Mouse (Mus musculus) bone marrow macrophage, adult 2 months (primary cell): ENCODE measurements around the gene Stub1. TPM values are rescaled to one million over a fixed set of nuclear protein-coding genes. Genes with fewer than 3 reads are reported as not detected.

Source experiments
- H3K27ac ChIP-seq: 2 replicates; pipeline ENCODE4 v1.5.1; 2012; ENCODE audit warnings: low read depth, low read length; ENCODE audit not compliant: insufficient read depth
- H3K4me1 ChIP-seq: 2 replicates; pipeline ENCODE4 v1.6.1; 2012; ENCODE audit warnings: low read length; ENCODE audit not compliant: control insufficient read depth, insufficient read depth
- H3K4me3 ChIP-seq: 2 replicates; pipeline ENCODE4 v1.5.1; 2012; ENCODE audit warnings: mild to moderate bottlenecking, low read length, moderate library complexity; ENCODE audit not compliant: insufficient read depth
- CTCF ChIP-seq: IDR thresholded peaks from 2 replicates; pipeline ENCODE4 v1.5.1; 2012; ENCODE audit warnings: low read depth, mild to moderate bottlenecking, low read length, moderate library complexity
- POLR2A ChIP-seq: IDR thresholded peaks from 2 replicates; pipeline ENCODE4 v1.6.1; 2012; ENCODE audit warnings: mild to moderate bottlenecking, low read depth, low read length, borderline replicate concordance
- polyA plus RNA-seq: library from polyadenylated mRNA; stranded (reverse); fragments of >200 nt; gene quantifications from 2 replicates; pipeline ENCODE4 v1.2.4, GENCODE M21; 2012; ENCODE audit not compliant: missing spikeins, insufficient read depth, insufficient read length

Gene Stub1
- polyA plus RNA-seq, 1 experiment = 84.9 TPM

DNA sequence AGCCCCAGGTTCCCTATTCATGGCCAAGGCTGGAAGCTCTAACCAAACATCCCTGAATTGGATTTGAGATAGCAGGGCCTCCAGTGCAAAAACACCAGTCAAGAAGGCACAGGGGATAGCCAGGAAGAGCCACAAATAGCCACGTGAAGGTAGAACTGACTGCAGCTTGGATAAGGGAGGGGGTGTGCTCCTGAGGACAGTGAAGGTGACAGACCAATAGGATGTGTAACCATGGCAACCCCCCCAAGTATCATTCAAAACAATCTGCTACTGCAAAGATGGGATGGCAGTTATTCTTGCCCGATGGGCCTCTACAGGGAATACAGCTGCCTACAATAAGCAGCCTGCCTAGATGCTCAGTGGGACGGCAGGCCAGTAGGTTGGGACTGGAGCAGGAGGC lies 4.3 kb upstream of the Stub1 start:
- Histone ChIP-seq H3K27ac (no peak overlapping the region), H3K4me3 (no peak overlapping the region), H3K4me1 (peaks cover 6% of the 10 kb centered on the region)
- TF ChIP-seq CTCF (no peak), POLR2A (no peak)

DNA sequence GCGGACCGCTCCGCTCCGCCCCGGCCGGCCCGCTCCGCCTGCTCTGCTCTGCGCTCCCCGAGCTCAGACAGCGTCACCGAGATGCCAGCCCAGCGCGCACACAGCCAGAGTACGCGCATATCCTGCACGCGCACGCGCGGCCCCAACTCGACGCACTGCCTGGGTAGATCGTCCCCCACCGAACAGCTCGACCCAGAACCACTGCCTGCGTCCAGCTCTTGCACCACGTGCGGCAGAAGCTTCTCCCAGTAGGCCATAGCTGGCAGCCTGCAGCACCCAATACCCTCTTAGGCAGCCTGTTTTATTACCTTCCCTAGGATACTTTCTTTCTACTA lies 3.8 kb upstream of the Stub1 start, which contains the start of gene Rhbdl1:
TSS of gene Rhbdl1 (minus strand) at position 220 of the 335 bp plus-strand sequence.
- peaks cover 6% of the 10 kb centered on the region for H3K4me1 ChIP-seq
- no peak for TF ChIP-seq POLR2A
- TF ChIP-seq CTCF = no peak
- no peak within 1 kb of the TSS for H3K27ac ChIP-seq
- H3K4me3 ChIP-seq = no peak within 1 kb of the TSS

DNA sequence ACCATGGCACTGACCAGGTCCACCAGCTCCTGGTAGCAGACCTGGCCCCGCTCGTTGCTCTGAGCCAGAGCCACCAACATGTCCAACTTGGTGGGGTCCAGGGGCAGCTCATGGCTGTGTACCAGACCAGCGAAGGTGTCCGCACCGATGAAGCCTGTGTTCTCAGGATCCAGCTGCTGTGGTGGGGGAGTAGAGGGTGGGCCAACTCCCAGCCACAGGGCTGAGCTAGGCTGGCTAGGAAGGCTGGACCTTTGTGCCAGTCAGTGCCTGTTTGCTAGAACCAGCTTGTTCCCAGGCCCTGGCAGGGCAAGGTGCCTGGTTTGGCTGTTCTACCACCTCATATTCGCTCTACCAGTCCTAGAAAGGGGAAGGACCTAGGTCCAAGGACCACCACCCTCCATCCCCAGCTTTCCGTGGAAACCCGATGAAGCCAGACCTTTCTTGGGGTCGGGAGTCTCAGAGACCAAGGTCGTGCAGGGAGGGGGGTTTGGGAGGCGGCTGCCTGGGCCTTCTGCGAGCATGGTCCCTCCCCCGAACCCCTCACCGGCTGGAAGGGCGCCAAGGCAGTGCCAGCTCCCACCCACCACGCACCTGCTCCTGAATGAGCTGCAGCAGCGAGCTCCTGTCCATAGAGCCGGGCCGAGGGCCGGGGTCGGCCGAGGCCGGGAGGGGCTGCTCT lies 3.3 kb upstream of the Stub1 start:
- no peak overlapping the region for H3K27ac ChIP-seq
- no peak overlapping the region for H3K4me3 ChIP-seq
- TF ChIP-seq POLR2A (no peak), CTCF (no peak)
- H3K4me1 ChIP-seq = peaks cover 6% of the 10 kb centered on the region

DNA sequence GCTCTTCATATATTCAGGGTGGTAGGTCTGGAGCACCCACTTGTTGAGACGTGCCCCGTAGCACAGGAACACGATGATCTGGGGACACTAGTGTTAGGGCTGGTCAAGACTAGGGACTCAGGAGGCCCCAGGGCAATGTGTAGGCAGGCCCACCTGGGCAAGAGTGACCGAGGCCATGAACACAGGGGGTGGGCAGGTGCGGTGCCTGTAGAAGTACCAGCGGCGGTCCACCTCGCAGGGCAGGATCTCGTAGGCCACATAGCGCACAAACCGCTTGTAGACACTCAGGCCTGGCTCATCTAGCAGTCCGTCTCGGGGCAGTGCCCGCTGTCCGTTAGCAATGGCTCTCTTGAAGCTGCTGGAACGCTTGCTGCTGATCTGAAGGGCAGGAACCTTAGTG lies 2.6 kb upstream of the Stub1 start:
- Histone ChIP-seq H3K4me3 (no peak overlapping the region), H3K4me1 (peaks cover 10% of the 10 kb centered on the region)

DNA sequence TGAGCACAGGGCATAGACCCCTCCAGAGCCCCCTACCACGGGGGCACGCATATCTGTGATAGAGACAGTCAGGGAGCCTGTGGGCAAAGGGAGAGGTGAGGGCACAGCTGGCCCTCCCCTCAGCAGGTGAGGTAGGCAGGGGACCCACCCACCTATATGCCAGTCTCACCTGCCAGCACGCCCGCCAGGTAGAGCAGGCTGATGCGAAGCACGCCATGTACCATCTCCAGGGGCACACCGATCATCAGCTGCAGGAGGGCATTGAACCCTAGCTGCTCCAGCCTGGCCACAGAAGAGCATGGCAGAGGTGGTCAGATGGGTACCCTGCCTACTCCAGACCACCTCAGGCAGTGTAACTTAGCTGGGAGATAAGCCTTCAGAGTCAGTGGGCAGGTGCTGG lies 2.1 kb upstream of the Stub1 start:
- H3K4me1 ChIP-seq = peaks cover 10% of the 10 kb centered on the region
- TF ChIP-seq POLR2A (no peak), CTCF (no peak)

More for the DNA sequence above, 2.6 kb upstream of the Stub1 start:
- no peak overlapping the region for H3K27ac ChIP-seq
- no peak for TF ChIP-seq POLR2A
- TF ChIP-seq CTCF = no peak

DNA sequence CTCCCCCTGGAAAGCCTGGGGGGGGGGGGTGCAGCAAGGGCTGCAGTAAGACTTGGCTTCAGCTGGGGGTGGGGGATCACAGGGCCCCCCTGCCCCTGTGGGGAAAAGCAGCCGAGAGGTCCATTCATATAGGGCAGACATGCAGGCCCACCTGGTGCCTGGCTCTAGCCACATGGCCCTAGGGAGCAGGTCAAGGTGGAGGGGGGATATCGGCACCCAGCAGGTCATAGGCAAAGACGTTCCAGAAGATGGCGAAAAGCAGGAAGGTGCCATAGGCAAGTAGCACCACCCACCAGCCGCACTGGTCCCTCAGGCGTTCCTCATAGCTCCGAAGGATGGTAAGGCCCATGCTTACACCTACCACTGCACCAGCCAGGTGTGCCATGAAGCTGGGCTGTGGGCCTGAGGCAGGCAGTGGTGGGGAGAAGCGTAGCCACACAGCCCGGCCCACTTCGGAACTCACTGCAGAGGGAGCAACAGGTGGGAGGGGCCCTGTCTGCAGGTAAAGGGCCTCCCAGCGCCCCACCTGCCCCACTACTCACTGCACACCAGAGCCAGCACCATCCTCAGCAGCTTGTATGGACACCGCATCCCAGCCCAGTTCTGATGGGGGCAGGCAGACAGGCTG lies 1.5 kb upstream of the Stub1 start:
- Histone ChIP-seq H3K4me3 (peak overlapping the region; percentile 92; the same call in 1 of the 2 replicates), H3K27ac (no peak overlapping the region), H3K4me1 (peaks cover 14% of the 10 kb centered on the region)
- TF ChIP-seq POLR2A (no peak), CTCF (no peak)

More for the DNA sequence above, 2.1 kb upstream of the Stub1 start:
- Histone ChIP-seq H3K4me3 (no peak overlapping the region), H3K27ac (no peak overlapping the region)

DNA sequence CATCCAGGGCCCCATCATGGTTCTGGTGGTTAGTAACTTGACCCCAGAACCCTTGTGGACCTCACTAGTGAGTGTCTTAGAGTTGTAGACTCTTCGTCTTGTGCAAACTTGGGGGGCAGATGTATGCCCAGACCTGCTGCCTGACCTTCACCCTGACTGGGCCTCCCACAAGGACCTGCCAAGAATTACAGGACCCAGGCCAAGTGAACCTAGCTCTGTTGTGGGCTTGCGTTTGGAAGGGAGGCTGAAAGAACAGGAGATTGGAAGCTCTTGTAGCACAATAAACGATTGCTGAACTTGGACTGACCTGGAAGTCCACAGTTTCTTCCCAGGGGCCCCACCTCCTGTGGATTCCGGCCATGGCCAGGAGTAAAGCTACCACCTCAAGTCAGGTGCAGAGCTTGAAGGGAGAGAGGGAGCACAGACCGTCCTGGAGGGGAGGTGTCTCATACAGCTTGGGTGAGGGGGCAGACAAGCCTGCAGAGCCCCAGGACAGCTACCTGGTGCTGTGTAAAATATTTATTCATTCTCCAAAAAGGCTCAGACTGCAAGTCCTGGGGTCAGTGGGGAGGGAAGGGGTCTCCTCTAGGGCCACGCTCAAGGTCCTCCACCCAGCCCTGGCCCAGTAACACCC lies 874 bp upstream of the Stub1 start:
- peak overlapping the region; percentile 92 for H3K4me3 ChIP-seq
- peak overlapping the region; percentile 99 for H3K27ac ChIP-seq
- peaks cover 14% of the 10 kb centered on the region for H3K4me1 ChIP-seq
- TF ChIP-seq CTCF = no peak
- no peak for TF ChIP-seq POLR2A

DNA sequence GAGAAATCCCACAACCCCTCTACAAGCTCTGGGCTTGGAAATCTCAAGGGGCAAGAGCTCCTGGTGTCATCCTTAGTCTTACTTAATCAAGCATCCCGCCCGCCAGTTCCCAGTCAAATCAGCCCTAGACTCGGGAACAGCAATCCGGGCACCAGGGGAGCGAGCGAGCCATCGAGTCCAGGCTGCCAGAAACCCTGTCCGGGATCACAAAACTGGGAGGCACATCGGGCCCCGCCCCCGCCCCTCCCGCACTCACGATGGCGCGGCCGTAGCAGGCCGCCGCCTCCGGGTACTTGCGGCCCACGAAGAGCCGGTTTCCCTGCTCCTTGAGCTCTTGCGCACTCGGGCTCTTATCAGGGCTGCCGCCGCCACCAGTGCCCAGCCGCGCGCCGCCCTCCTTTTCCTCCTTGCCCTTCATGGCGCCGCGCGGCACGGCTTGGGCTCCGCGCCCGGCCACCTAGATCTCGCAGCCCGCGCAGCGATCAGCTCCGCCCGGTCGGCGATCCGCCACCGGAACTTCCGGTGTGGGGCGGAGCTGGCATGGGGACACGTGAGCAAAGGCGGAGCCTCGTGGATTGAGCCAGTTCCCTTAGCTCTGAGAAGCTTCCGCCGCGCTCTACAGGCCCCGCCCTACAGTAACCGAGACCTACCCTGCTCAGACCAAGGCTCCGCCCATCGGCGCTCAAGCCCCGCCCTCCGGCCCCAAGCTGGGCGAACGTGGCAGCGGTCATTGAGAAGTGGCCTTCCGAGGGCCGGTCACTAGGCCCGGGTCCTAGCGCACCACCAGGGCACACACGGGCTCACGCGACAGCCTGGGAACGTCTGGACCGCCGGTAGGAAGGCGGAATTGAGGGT lies 541 bp downstream of the Stub1 start:
- Histone ChIP-seq H3K27ac (peak overlapping the region; percentile 99), H3K4me3 (peak overlapping the region; percentile 92), H3K4me1 (peaks cover 18% of the 10 kb centered on the region)
- TF ChIP-seq CTCF = no peak
- no peak; the same call in 1 of the 2 replicates for TF ChIP-seq POLR2A

DNA sequence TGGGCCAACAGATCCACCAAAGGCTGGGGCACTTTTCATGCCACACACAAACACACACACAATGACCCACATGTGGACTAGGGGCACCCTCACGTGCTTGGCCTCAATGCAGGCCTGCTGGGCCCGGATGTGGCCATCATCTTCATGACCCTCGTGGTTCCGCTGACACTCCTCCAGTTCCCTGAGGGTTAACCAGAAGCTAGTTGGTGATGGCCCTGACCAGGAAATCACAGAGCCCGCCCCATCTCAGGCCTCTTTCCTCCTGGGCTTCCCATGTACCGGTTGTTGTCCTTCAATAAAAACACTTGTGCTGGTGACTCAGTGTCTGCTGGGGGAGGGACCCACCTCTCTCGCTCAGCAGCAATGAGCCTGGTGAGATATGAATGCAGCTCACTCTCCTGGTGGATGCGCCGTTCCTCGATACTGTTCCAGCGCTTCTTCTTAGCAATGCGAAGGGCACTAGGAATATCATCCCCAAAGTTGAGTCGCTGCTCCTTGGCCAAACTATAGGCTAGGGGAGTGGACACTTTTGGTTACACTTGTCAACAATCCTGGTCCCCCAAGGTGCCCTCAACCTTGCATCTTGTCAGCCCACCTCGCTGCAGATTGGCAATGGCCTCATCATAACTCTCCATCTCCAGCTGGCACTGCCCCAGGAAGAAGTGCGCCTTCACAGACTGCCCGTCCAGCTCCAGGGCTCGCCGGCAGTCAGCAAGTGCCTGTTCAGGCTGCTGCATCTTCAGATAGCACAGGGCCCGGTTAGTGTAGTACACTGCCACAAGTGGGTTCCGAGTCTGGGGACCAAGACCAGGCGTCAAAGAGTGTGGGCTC lies 1.5 kb downstream of the Stub1 start:
- H3K4me3 ChIP-seq = peak overlapping the region; percentile 92
- no peak for TF ChIP-seq POLR2A
- TF ChIP-seq CTCF = no peak
- H3K4me1 ChIP-seq = peaks cover 18% of the 10 kb centered on the region
- H3K27ac ChIP-seq = peak overlapping the region; percentile 81
